Mouse (Mus musculus) hindbrain, embryonic 11.5 days (tissue): ENCODE results near the gene Fyn. TPM values are rescaled to one million over a fixed set of nuclear protein-coding genes. Genes with fewer than 3 reads are reported as not detected.
A peak's percentile ranks its signal among the peaks of the same experiment; 100 is the strongest.

ENCODE experiments used
- ATAC-seq: fragments of 200-750 bp; cut with Nextera tagmentation; 2 replicates; pipeline ENCODE4 v1.8.0; 2017; ENCODE audit warnings: mild to moderate bottlenecking, moderate TSS enrichment, moderate library complexity; ENCODE audit not compliant: low FRiP score
- DNase-seq: peaks from one replicate; pipeline ENCODE4 v3.0.0-alpha.2; 2015; ENCODE audit warnings: low spot score
- H3K27ac ChIP-seq: fragments of 300-500 bp; sonication (generic); 2 replicates; pipeline ENCODE4 v1.5.1; 2014; ENCODE audit warnings: mild to moderate bottlenecking, low read depth, low read length
- H3K27me3 ChIP-seq: fragments of 300-500 bp; sonication (generic); 2 replicates; pipeline ENCODE4 v1.6.1; 2014; ENCODE audit warnings: mild to moderate bottlenecking, low read length, moderate library complexity, mixed read lengths; ENCODE audit not compliant: control insufficient read depth, insufficient read depth
- H3K36me3 ChIP-seq: fragments of 300-500 bp; sonication (generic); 2 replicates; pipeline ENCODE4 v1.6.1; 2014; ENCODE audit warnings: mild to moderate bottlenecking, low read length, moderate library complexity, mixed read lengths; ENCODE audit not compliant: control insufficient read depth, insufficient read depth
- H3K4me1 ChIP-seq: fragments of 300-500 bp; sonication (generic); replicated peaks from 2 replicates; pipeline ENCODE4 v1.6.1; 2014; ENCODE audit warnings: low read length, mixed read lengths; ENCODE audit not compliant: control insufficient read depth, insufficient read depth
- H3K4me2 ChIP-seq: fragments of 300-500 bp; sonication (generic); replicated peaks from 2 replicates; pipeline ENCODE4 v1.6.1; 2014; ENCODE audit warnings: mild to moderate bottlenecking, low read depth, low read length
- H3K4me3 ChIP-seq: fragments of 300-500 bp; sonication (generic); 2 replicates; pipeline ENCODE4 v1.5.1; 2014; ENCODE audit warnings: low read depth, low read length
- H3K9ac ChIP-seq: fragments of 300-500 bp; sonication (generic); 2 replicates; pipeline ENCODE4 v1.6.1; 2014; ENCODE audit warnings: low read depth, low read length
- H3K9me3 ChIP-seq: fragments of 300-500 bp; sonication (generic); 2 replicates; pipeline ENCODE4 v1.6.1; 2016; ENCODE audit warnings: low read length; ENCODE audit not compliant: control insufficient read depth
- WGBS: fragments of 180-500 bp; shearing (Covaris S2); extraction: QIAGEN DNeasy Blood & Tissue Kit; methylation state at CpG from one replicate; pipeline ENCODE4 v1.1.7; 2014; 5-methylcytosine and 5-hydroxymethylcytosine counted together
- polyA plus RNA-seq: library from polyadenylated mRNA; unstranded; fragments of >200 nt; fragmentation: Nextera tagmentation; extraction: Ambion mirVana; gene quantifications from 2 replicates; pipeline ENCODE4 v1.2.1, GENCODE M21; 2014

The Fyn gene
- polyA plus RNA-seq, 1 experiment from 2014 or later = 51.1 TPM

DNA sequence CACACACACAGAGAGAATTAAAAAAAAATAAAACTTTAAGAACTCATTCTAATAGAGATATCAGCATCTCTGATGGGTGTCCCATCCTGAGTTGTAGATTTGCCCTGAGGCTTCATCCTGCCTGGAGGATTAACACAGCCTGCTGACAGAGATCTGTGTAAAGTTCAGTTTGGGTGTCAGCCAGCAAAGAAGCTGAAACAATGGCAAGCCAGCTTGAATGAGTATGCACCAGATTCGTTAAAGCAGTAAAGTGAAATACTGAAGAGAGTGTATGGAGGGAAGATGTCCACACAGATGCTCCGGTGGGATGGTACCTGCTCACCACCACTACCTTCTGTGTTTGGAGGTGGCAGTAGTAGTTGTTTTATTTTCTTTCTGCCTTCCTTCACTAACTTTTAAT, 92.0 kb downstream of the Fyn start:
- no peak overlapping the region for H3K27ac ChIP-seq
- ATAC-seq (no peak), DNase-seq (no peak)
- no peak overlapping the region for H3K9ac ChIP-seq
- H3K4me3 ChIP-seq = no peak overlapping the region
- no peaks in the 10 kb centered on the region for H3K36me3 ChIP-seq
- 72% methylated on average over 2 of the region's 2 CpGs for whole genome bisulfite sequencing
- no peak overlapping the region for H3K4me2 ChIP-seq
- H3K9me3 ChIP-seq = no peaks in the 10 kb centered on the region
- peaks cover 10% of the 10 kb centered on the region; the same call in 1 of the 2 replicates for H3K4me1 ChIP-seq
- no peaks in the 10 kb centered on the region for H3K27me3 ChIP-seq

DNA sequence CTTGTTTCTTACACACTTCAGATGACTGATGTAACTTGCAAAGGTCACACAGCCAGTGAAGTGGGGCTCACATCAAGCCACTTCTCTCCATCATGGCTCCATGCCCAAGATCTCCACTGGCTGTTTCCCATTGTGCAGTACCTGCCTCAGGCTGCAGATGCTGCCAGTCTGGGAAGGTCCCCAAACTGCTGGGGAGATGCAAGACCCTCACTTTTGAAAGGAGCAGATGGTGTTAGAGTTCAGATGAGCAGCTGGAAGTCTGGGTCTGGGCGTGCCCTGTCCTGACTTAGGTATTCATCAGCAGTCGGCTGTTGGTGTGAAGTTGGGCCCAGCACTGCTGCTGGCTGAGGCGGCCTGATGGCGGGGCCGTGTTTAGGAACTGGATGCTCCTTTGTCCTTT, 93.3 kb downstream of the Fyn start:
- Histone ChIP-seq H3K4me2 (no peak overlapping the region), H3K36me3 (no peaks in the 10 kb centered on the region), H3K4me3 (no peak overlapping the region), H3K9ac (no peak overlapping the region), H3K27ac (no peak overlapping the region), H3K9me3 (no peaks in the 10 kb centered on the region), H3K4me1 (peaks cover 10% of the 10 kb centered on the region; the same call in 1 of the 2 replicates), H3K27me3 (no peaks in the 10 kb centered on the region)
- peak; percentile 37; the same call in 1 of the 2 replicates for ATAC-seq
- WGBS = 31% methylated on average over 5 of the region's 5 CpGs
- DNase-seq = peak; percentile 27

DNA sequence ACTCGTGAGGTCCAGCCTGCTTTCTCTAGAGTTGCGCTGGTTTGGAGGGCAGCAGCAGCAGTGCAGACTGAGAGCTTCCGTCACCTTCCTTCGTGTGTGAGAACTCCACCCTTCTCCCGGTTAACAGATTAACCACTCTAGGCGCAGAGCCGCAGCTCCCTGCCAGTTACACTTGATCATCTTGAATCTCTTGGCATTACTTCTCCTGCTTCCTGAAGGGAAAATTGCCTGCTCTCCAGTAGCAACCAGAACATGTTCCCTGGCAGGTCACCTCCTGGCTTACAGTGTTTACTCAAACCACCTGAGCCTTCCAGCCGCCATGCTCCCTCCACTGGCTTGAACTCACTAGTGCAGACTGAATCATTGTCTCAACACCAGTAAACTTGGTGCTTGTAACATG, 94.1 kb downstream of the Fyn start:
- WGBS = 74% methylated on average over 8 of the region's 8 CpGs
- DNase-seq (no peak), ATAC-seq (no peak)
- Histone ChIP-seq H3K27me3 (no peaks in the 10 kb centered on the region), H3K4me2 (no peak overlapping the region), H3K4me1 (peaks cover 10% of the 10 kb centered on the region; the same call in 1 of the 2 replicates), H3K4me3 (no peak overlapping the region), H3K27ac (no peak overlapping the region), H3K9ac (no peak overlapping the region), H3K9me3 (no peaks in the 10 kb centered on the region), H3K36me3 (no peaks in the 10 kb centered on the region)

DNA sequence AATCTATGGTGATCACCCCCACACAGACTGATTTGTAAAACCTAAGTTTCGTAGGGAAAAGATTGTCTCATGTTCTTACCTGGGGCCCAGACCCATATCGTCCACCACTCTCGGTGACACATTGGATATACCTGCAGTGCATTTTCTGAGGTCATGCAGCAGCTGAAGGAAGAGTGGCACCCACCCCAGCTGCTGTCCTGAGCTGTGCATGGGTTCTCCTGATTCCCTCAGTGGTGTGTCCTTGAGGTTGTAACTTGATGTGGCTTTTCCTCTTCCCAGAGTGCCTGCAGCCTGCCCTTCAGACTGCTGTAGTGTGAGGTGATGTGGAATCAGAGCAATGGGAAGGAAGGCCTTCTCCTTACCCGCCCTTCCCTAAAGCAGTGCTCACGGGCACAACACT, 95.7 kb downstream of the Fyn start:
- Histone ChIP-seq H3K27ac (no peak overlapping the region), H3K36me3 (no peaks in the 10 kb centered on the region), H3K4me2 (no peak overlapping the region), H3K4me3 (no peak overlapping the region), H3K27me3 (no peaks in the 10 kb centered on the region), H3K9me3 (no peaks in the 10 kb centered on the region), H3K9ac (no peak overlapping the region), H3K4me1 (peaks cover 6% of the 10 kb centered on the region; the same call in 1 of the 2 replicates)
- no peak for DNase-seq
- WGBS = 92% methylated on average over 5 of the region's 5 CpGs
- no peak for ATAC-seq

DNA sequence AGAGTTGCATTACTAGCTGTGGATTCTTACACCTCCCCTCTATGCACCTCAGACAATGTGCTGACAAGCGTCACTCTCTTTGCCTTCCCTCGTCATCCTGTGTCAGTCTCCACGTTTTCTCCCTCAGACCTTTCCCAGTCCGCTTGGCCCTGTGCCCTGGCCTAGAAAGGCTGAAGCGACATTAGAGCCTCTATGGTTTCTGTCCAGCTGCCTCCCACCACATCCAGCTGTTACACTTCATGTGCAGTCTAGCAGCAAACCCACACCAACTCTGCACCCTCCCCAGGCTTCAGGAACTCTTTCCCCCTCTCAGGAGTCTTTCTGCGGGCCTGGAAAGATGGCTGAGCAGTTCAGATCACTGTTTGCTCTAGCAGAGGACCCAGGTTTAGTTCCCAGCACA, 98.7 kb downstream of the Fyn start:
- Histone ChIP-seq H3K36me3 (no peaks in the 10 kb centered on the region), H3K9me3 (no peaks in the 10 kb centered on the region), H3K27me3 (no peaks in the 10 kb centered on the region), H3K4me3 (no peak overlapping the region), H3K9ac (no peak overlapping the region), H3K4me1 (peaks cover 2% of the 10 kb centered on the region; the same call in 1 of the 2 replicates), H3K27ac (no peak overlapping the region), H3K4me2 (no peak overlapping the region)
- WGBS = 79% methylated on average over 6 of the region's 6 CpGs
- DNase-seq (no peak), ATAC-seq (no peak)

DNA sequence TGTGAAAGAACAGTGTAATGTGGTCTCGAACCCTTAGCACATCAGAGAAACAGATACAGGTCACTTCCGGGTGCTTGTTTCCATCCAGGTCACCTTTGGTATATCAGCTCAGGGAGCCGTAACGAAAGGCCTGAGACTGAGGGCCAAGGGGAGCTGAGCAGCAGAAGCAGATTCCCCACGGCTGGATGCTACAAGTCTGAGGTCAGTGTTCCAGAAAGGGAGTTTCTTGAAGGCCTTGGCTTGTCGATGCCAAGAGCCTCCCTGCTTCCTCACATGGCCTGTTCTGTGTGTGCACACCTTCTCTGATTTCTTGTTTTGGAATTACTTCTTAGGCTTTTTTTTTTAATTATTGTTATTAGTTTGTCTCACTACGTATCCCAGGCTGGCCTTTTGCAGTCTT, 99.2 kb downstream of the Fyn start:
- Histone ChIP-seq H3K9ac (no peak overlapping the region), H3K9me3 (no peaks in the 10 kb centered on the region), H3K4me3 (no peak overlapping the region)

DNA sequence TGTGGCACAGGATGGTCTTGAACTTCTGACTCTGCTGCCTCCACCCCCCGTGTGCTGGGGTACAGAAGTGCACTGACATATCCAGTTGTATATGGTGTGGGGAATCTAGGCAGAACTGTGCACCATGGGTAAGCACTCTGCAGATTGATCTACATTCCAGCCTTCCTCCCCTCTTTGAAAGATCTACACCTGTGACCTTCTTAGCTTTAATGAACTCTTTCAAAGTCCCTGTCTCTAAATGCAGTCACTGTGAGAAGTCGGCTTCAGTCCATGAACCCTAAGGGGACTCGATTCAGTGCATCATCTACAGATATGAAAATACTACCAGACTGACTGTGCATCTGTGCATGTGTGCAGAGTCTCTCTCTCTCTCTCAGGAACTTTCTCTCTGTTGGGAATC, 99.9 kb downstream of the Fyn start:
- Histone ChIP-seq H3K9me3 (no peaks in the 10 kb centered on the region), H3K4me3 (no peak overlapping the region), H3K27me3 (no peaks in the 10 kb centered on the region), H3K4me2 (no peak overlapping the region), H3K4me1 (0 out of 2 replicates have a peak, but pooled peaks cover 2% of the 10 kb centered on the region), H3K9ac (no peak overlapping the region), H3K27ac (no peak overlapping the region), H3K36me3 (no peaks in the 10 kb centered on the region)
- 93% methylated on average over 3 of the region's 3 CpGs for WGBS
- ATAC-seq (no peak), DNase-seq (no peak)

More for the DNA sequence above, 99.2 kb downstream of the Fyn start:
- no peak for DNase-seq
- WGBS = 92% methylated on average over 7 of the region's 7 CpGs
- Histone ChIP-seq H3K4me1 (peaks cover 2% of the 10 kb centered on the region; the same call in 1 of the 2 replicates), H3K27me3 (no peaks in the 10 kb centered on the region), H3K36me3 (no peaks in the 10 kb centered on the region), H3K4me2 (no peak overlapping the region), H3K27ac (no peak overlapping the region)
- no peak for ATAC-seq

DNA sequence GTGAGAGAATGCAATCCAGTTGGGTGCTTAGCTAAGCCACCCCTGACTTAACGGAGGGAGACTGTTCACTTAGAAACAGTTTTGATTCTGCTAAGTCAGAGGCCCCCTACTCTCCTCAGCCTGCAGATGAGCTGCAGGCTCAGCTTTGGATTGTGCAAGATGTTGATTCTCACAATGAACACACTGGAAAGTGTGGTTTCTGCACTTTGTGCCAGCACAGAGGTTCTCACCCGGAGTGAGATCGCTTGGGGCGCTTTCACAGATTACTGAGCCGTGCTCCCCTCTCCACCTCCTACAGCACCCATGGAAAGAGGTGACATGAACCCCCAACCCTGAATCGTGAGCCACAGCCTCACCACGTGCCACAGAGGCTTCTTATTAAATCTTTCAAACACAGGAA, 100.7 kb downstream of the Fyn start:
- Histone ChIP-seq H3K9ac (no peak overlapping the region), H3K36me3 (no peaks in the 10 kb centered on the region), H3K27ac (no peak overlapping the region), H3K27me3 (no peaks in the 10 kb centered on the region), H3K9me3 (no peaks in the 10 kb centered on the region), H3K4me3 (no peak overlapping the region), H3K4me1 (0 out of 2 replicates have a peak, but pooled peaks cover 2% of the 10 kb centered on the region), H3K4me2 (no peak overlapping the region)
- DNase-seq = no peak
- 85% methylated on average over 7 of the region's 7 CpGs for WGBS
- ATAC-seq = no peak

DNA sequence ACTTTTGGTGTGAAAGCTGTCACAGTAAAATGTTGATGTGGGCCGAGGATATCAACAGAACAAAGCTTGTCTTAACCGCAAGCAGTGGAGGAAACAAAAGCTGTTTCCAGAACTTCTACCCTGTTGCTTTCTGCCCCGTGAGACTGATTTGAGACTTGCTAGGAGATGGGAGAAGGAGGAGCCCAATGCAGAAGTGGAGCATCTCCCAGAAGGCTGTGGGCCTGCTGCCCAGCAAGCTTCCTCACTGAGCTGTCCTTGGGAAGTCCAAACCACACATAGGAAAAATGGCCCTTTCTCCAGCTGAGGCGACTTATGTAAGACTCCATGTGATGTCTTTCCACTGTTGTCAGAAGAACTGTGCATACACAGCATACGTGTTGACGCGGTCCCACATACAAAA, 101.7 kb downstream of the Fyn start:
- no peaks in the 10 kb centered on the region for H3K36me3 ChIP-seq
- DNase-seq (no peak), ATAC-seq (no peak)
- H3K4me2 ChIP-seq = no peak overlapping the region
- H3K27ac ChIP-seq = no peak overlapping the region
- no peaks in the 10 kb centered on the region for H3K9me3 ChIP-seq
- H3K9ac ChIP-seq = no peak overlapping the region
- WGBS = 87% methylated on average over 7 of the region's 7 CpGs
- no peaks in the 10 kb centered on the region for H3K27me3 ChIP-seq
- 0 out of 2 replicates have a peak, but pooled peaks cover 2% of the 10 kb centered on the region for H3K4me1 ChIP-seq
- no peak overlapping the region for H3K4me3 ChIP-seq
